Mouse (Mus musculus): ENCODE results near the gene Col2a1. TPM values are rescaled to one million over a fixed set of nuclear protein-coding genes. Genes with fewer than 3 reads are reported as not detected.

Col2a1 gene
- total RNA-seq (2012; rRNA removed) (0.08 and 0.13 TPM in 2 replicates), total RNA-seq (2014; rRNA removed) (not detected in 2 replicates), polyA plus RNA-seq (2012; ENCODE audit: insufficient read length, low read depth) (0.06 and 0.15 TPM in 2 replicates)

- Histone ChIP-seq H3K4me3 (replicated peaks in 1 of 3; ENCODE audit: low read depth in 2 of 3, low read length in 2 of 3, poor library complexity in 1 of 3) (no peak within 1 kb of the TSS), H3K27ac (ENCODE audit: insufficient read depth, low read depth) (no peak within 1 kb of the TSS), H3K79me2 (replicated peaks; ENCODE audit: control insufficient read depth, extremely low read depth, insufficient read depth, poor library complexity, severe bottlenecking) (no peaks in the 10 kb centered on the region), H3K27me3 (replicated peaks) (peaks cover 93% of the 10 kb centered on the region), H3K9ac (ENCODE audit: insufficient read depth, low read depth) (no peak within 1 kb of the TSS), H3K36me3 (replicated peaks in 1 of 2; ENCODE audit: control insufficient read depth in 1 of 2, insufficient read depth in 1 of 2, low read length in 1 of 2) (no peaks in the 10 kb centered on the region), H3K4me2 (ENCODE audit: insufficient read depth, low read depth, poor library complexity, severe bottlenecking) (no peak within 1 kb of the TSS), H3K4me1 (ENCODE audit: control insufficient read depth in 1 of 2, insufficient read depth in 2 of 2) (peaks cover 0 to 4% of the 10 kb centered on the region in 2 experiments; a peak in 1 of 4 replicates), H3K9me3 (replicated peaks; ENCODE audit: low read length) (peaks cover 13% of the 10 kb centered on the region)
- TF ChIP-seq CHD1 (IDR thresholded peaks at IDR 0.05; ENCODE audit: low read depth, low read length) (no peak), SIN3A (IDR thresholded peaks at IDR 0.05; ENCODE audit: low read length) (no peak), NELFE (IDR thresholded peaks at IDR 0.05; ENCODE audit: low read depth, low read length) (no peak), RAD21 (IDR thresholded peaks at IDR 0.05; ENCODE audit: low read depth, low read length) (no peak), UBTF (IDR thresholded peaks at IDR 0.05; ENCODE audit: low read depth, low read length) (no peak), MYC (IDR thresholded peaks at IDR 0.05; ENCODE audit: low read depth, low read length) (no peak)
- DNase-seq (ENCODE audit: extremely low read depth) = no peak
- in situ Hi-C loops (cut with MboI; ENCODE audit: low pct_ligation_motif_present, low pct_unique_long_range_greater_than_20kb, low sequenced_read_pairs) = no loop called here
- dilution Hi-C loops (cut with MboI; ENCODE audit: extremely low pct_ligation_motif_present, extremely low pct_unique_long_range_greater_than_20kb, low sequenced_read_pairs) = no loop called here
Observed at GRCm38 (mm10) chr15:98003822-98004739, at the start of gene Col2a1. Gene Col2a1, minus strand, starts transcription at chr15:98004695.

DNA sequence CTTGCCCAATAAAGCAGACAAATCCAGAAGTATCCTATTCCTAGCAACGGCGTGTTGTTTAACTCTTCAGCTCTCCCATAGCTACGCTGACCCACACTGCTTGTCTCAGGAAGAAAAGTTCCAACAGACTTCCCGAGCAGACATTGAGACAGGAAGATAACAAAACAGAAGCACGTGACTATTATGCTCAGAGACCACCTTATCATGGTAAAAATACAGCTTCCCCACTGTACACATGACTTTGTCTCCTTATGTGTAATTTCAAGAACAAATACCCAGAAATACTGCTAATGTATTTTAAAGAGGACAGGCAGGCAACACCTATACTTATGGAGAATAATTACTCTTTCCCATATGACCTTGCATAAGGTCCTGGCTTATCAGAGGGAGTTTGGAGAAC is 47.2 kb upstream of the Col2a1 start:
- Histone ChIP-seq H3K4me2 (ENCODE audit: insufficient read depth, low read depth, poor library complexity, severe bottlenecking) (no peak overlapping the region), H3K27me3 (replicated peaks) (no peaks in the 10 kb centered on the region), H3K4me3 (replicated peaks in 1 of 3; ENCODE audit: low read depth in 2 of 3, low read length in 2 of 3, poor library complexity in 1 of 3) (no peak overlapping the region), H3K9ac (ENCODE audit: insufficient read depth, low read depth) (no peak overlapping the region), H3K9me3 (replicated peaks; ENCODE audit: low read length) (no peaks in the 10 kb centered on the region), H3K36me3 (replicated peaks in 1 of 2; ENCODE audit: control insufficient read depth in 1 of 2, insufficient read depth in 1 of 2, low read length in 1 of 2) (peaks cover 69 to 90% of the 10 kb centered on the region in 2 experiments), H3K4me1 (ENCODE audit: control insufficient read depth in 1 of 2, insufficient read depth in 2 of 2) (peaks cover 0 to 14% of the 10 kb centered on the region in 2 experiments; a peak in 1 of 4 replicates), H3K79me2 (replicated peaks; ENCODE audit: control insufficient read depth, extremely low read depth, insufficient read depth, poor library complexity, severe bottlenecking) (no peaks in the 10 kb centered on the region; the same call in 1 of the 2 replicates), H3K27ac (ENCODE audit: insufficient read depth, low read depth) (no peak overlapping the region)
- dilution Hi-C loops (cut with MboI; ENCODE audit: extremely low pct_ligation_motif_present, extremely low pct_unique_long_range_greater_than_20kb, low sequenced_read_pairs) = no loop called here
- no peak for TF ChIP-seq MAFK (IDR thresholded peaks at IDR 0.05; ENCODE audit: insufficient replicate concordance, low read length)
- no peak for TF ChIP-seq USF1 (IDR thresholded peaks at IDR 0.05; ENCODE audit: low read depth, low read length)
- no peak for TF ChIP-seq CHD1 (IDR thresholded peaks at IDR 0.05; ENCODE audit: low read depth, low read length)
- TF ChIP-seq UBTF (IDR thresholded peaks at IDR 0.05; ENCODE audit: low read depth, low read length) = no peak
- TF ChIP-seq NELFE (IDR thresholded peaks at IDR 0.05; ENCODE audit: low read depth, low read length) = no peak
- no peak for TF ChIP-seq NRF1 (IDR thresholded peaks at IDR 0.05; ENCODE audit: low read depth, low read length)
- no peak for TF ChIP-seq ETS1 (conservative IDR thresholded peaks at IDR 0.05; ENCODE audit: low read depth, low read length)
- TF ChIP-seq ZKSCAN1 (IDR thresholded peaks at IDR 0.05; ENCODE audit: borderline replicate concordance, low read depth, low read length) = no peak
- TF ChIP-seq EP300 (IDR thresholded peaks at IDR 0.05; ENCODE audit: low read length) = no peak
- no peak for TF ChIP-seq CHD2 (IDR thresholded peaks at IDR 0.05; ENCODE audit: low read length)
- no peak for TF ChIP-seq POLR2A (IDR thresholded peaks at IDR 0.05; ENCODE audit: low read depth, low read length)
- in situ Hi-C loops (cut with MboI; ENCODE audit: low pct_ligation_motif_present, low pct_unique_long_range_greater_than_20kb, low sequenced_read_pairs) = no loop called here
- DNase-seq (ENCODE audit: extremely low read depth) = no peak
